Mouse (Mus musculus) thymus, postnatal 4 days (tissue): ENCODE measurements at regions not wholly inside any gene's neighbourhood (a gene's known extent, or its start where the extent isn't known, plus 50 kb on each side); places are given as distances from the start of the nearest gene placed in this dataset.
A peak's percentile ranks its signal among the peaks of the same experiment; 100 is the strongest.
"Not testable (repeated sequence)": the region's sequence is repeated elsewhere in the genome, so short reads cannot be mapped to it uniquely, and the experiment has no call there.

Experiments
- DNase-seq: peaks from one replicate; pipeline ENCODE4 v3.0.0; 2021

GRCm38 (mm10) chr19:8496561-8496960, 91.7 kb upstream of the Slc22a30 start:
- not testable (repeated sequence) for DNase-seq

DNA sequence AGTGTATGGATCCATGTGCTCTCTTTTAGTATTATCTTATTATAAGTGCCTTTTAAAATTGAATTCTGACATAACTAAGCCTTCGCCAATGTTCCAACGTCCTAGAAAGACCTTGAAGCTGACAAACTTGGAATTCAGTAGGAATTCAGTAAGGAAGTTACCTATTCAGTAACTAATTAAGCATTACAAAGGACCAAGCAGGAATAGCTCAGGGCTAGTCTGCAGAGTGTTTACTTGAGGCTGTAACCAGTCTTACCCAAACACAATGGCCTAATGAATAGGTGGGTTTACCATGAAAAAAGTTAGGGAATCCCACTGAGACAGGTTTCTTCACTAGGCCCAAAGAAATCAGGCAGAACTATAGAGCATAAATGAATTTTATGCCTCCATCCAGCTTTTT, 92.6 kb upstream of the Slc22a30 start:
- not testable (repeated sequence) for DNase-seq

DNA sequence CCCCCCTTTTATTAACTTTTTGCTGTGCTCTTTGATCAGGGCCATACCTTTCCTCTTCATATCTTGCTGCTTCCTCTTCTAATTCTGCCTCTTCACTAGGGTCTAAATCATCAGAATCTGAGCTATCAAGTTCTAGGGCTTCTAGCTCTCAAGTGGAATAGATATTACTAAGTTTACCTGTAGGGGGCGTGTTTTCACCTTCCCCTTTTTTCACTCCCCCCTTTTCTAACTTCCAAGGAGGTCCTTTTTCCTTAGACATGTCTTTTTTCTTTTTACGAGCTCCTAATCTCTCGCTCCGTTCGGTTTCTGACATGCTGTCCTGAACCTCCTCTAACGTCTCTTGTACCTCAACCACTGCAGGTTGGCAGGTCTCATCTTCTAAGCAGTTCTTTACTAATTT, 73.3 kb upstream of the Slc22a8 start:
- not testable (repeated sequence) for DNase-seq

GRCm38 (mm10) chr19:8518273-8518672, 72.8 kb upstream of the Slc22a8 start:
- peak; percentile 53 for DNase-seq

DNA sequence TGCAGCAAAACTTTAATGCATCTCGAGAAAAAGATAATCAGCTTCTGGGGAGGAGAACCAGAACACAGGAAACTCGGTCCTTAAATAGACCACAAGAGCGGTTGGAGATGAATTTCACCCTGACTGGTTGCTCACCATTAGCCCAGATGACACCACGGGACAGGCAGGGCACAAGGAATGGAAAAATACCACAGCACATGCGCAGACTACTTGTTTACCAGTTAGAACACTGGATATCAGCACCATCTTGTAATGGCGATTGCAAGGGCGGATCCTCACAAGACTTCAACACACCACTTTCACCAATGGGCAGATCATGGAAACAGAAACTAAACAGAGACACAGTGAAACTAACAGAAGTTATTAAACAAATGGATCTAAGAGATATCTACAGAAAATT, 72.1 kb upstream of the Slc22a8 start:
- peak; percentile 15 for DNase-seq

GRCm38 (mm10) chr19:8534597-8534996, 56.5 kb upstream of the Slc22a8 start:
- no peak for DNase-seq

- DNase-seq = no peak
These were observed 55.0 kb upstream of the Slc22a8 start for GRCm38 (mm10) chr19:8536085-8536484.
